Mouse (Mus musculus): ENCODE results near the gene Olig1.

Olig1 gene

DNA sequence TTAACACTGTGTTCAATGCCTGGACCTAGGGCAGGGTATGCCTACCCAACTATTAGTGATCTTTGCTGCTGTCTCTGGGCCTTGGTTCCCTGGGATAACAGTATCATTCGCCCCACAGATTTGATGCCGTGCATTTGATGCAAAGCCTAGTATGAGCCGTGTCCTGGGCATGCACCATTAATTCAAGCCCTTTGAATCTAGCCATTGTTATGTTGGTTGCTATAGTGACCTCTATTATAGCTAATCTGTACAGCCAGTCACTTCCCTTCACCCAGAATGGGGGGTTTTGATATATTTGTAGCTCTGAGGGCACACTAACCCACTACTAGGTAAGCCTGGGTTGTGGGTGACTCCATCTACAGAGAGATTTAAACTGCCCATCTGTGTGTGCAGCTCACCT lies 40.3 kb downstream of the Olig1 start:
- no peak for DNase-seq (ENCODE audit: low spot score)

- DNase-seq (ENCODE audit: low spot score): no peak
Observed at GRCm38 (mm10) chr16:91312921-91313320, 43.3 kb downstream of the Olig1 start.

DNA sequence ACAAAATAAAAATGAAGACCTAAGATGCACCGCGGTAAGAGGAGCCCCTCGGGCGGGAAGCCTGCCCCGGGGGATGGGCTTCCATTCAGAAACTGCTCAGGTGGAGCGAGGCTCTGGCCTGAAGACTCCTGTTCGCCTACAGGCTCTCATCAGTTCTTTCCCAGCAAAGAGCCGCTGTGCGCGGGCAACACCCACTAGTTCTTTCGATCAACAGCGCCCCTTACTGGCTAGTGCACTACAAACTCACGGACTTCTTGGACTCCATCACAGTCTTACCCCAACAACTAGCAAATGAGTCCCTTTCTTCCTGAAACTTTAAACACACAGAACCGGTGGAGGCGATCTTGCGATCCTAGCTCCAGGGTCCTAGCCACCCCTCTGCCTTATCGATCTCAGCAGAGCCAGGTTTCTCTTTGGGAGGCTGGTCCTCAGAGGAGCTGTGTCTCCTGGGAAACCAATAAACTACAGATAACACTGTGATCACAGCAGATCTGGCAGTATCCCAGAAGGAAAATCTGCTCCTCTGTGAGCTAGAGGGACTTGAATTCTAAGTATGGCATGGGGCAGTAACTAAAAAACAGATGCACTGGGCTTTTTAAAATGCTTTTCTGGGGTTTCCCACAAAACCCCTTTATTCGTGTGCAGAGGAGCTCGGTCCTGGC lies 44.7 kb downstream of the Olig1 start:
- peak; percentile 28 for DNase-seq (ENCODE audit: low spot score)

GRCm38 (mm10) chr16:91320191-91320590 lies 50.6 kb downstream of the Olig1 start:
- DNase-seq (ENCODE audit: low spot score): no peak

GRCm38 (mm10) chr16:91320608-91321007 lies 51.0 kb downstream of the Olig1 start:
- DNase-seq (ENCODE audit: low spot score): no peak
